Mouse (Mus musculus): ENCODE results near the gene Fam43b. TPM values are rescaled to one million over a fixed set of nuclear protein-coding genes. Genes with fewer than 3 reads are reported as not detected.

Gene Fam43b
- total RNA-seq, 2 experiments from 2014 or later: not detected

DNA sequence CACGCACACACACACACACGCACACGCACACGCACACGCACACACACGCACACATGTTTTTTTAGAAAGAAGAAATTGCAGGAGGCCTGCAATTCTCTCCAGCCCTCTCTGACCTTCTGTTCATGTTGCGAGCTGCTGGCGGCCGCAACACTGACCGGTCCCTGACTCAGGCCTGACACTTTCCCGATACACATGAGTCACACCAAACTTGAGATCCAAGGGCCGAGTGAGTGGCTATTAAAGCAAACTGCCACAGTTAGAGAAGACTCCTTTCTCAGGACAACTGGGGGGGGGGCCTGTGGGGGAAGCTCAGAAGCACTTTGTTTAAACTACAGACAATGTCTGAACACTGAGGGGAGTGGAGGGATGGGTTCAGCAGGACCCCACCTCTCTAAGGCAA lies 39.8 kb downstream of the Fam43b start:
- intact Hi-C loops (cut with DNase I): no loop called here
- H3K27ac ChIP-seq: no peak overlapping the region
- no peak for TF ChIP-seq CTCF (IDR thresholded peaks at IDR 0.05)
- no peak overlapping the region for H3K4me3 ChIP-seq
- no peak for DNase-seq

DNA sequence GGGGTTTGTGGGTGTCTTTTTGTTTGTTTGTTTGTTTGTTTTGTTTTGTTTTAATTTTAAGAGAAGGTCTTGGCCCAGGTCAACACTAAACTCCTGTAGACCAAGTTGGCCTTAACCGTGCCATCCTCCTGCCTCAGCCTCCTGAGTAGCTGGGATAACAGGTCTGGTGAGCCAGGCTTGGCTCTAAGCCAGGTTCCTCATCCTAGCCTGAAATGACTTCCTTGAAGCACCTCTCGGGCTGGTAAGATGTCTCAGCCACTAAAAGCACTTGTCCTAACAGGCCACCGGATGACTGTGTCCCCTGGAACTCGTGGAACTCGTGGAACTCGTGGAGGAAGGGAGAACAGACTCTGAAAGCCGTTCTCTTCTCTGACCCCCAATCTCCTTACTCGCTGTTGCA lies 40.2 kb downstream of the Fam43b start:
- Histone ChIP-seq H3K27ac (no peak overlapping the region), H3K4me3 (no peak overlapping the region)
- no peak for TF ChIP-seq CTCF (IDR thresholded peaks at IDR 0.05)
- intact Hi-C loops (cut with DNase I): no loop called here
- no peak for DNase-seq

DNA sequence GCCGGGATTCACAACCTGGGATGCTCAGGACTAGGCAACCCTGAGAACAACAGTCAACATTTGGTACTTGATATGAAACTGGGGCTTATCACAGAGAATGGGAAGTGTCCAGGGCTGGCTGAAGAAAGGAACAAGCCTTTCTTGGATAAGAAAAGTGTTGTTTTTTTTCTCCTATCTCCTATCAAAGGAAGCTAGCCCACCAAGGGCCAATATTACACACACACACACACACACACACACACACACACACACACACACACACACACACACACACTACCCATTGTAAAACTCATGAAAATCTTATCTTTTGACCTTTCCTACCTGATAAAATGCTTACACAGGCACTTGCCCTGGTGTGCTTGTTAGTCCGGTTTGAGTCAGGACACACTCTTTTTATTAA lies 40.8 kb downstream of the Fam43b start:
- no peak for TF ChIP-seq CTCF (IDR thresholded peaks at IDR 0.05)
- no peak overlapping the region for H3K27ac ChIP-seq
- intact Hi-C loops (cut with DNase I): no loop called here
- no peak for DNase-seq
- H3K4me3 ChIP-seq: no peak overlapping the region

DNA sequence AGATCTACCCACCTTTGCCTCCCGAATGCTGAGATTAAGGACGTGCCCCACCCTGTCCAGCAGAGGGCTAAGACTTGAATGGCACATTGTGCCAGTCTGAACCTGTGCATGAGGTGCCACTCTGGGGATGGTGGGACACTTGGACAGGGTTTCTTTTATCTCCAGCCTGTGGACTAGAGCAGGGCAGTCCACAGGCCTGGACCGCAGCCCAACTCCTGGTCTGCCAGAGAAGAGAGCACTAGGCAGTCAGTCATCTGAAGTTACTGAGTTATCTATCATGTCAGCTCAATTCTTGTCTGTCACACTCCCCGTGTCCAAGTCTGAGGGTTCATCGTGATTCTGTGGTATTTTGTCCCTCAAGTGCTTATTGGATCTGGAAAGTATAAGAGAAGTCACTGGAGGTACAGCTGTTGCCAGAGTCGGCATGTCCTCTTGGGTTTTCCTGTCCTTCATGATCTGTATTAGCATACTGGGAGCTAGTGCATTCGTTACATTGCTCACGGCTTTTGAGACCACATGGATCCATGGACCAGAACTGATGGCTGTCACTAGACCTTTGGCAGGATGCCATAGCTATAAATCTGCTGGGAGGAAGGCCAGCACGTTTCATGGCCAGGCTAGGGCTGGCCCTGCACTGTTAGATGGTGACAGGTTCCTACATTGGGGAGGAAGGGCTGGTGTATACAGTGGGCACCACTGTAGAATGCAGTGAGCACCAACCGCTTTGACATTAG lies 42.7 kb downstream of the Fam43b start:
- Histone ChIP-seq H3K4me3 (no peak overlapping the region), H3K27ac (no peak overlapping the region)
- intact Hi-C loops (cut with DNase I): no loop called here
- no peak for DNase-seq
- no peak for TF ChIP-seq CTCF (IDR thresholded peaks at IDR 0.05)

- Histone ChIP-seq H3K27ac (no peak overlapping the region), H3K4me3 (no peak overlapping the region)
- DNase-seq: no peak
- intact Hi-C loops (cut with DNase I): no loop called here
- no peak for TF ChIP-seq CTCF (IDR thresholded peaks at IDR 0.05)
Measured at GRCm38 (mm10) chr4:138352692-138353091, 43.6 kb downstream of the Fam43b start.

DNA sequence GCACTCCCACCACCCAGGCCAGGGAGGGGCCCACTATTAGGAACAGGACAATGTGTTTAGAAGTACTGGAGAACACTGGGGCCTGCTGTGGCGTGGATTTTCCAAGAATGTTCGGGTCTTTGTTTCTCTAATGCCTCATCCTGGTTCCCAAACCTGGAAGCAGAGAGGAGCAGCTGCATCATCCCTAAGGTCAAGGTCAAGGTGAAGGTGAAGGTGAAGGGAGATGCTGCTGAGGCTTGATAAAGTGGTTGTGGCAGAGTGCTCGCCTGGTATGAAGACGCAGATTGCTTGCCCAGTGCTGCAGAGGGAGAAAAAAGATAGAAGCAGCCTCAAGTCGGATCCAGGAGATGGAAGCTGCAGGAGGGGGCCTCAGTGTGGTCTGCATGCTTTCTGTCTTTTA lies 44.5 kb downstream of the Fam43b start:
- Histone ChIP-seq H3K27ac (no peak overlapping the region), H3K4me3 (no peak overlapping the region)
- no peak for TF ChIP-seq CTCF (IDR thresholded peaks at IDR 0.05)
- intact Hi-C loops (cut with DNase I): no loop called here
- no peak for DNase-seq

- Histone ChIP-seq H3K4me3 (no peak overlapping the region), H3K27ac (no peak overlapping the region)
- no peak for TF ChIP-seq CTCF (IDR thresholded peaks at IDR 0.05)
- DNase-seq: no peak
- intact Hi-C loops (cut with DNase I): no loop called here
Measured at GRCm38 (mm10) chr4:138348716-138349115, 47.6 kb downstream of the Fam43b start.

GRCm38 (mm10) chr4:138347280-138347679 lies 49.0 kb downstream of the Fam43b start:
- DNase-seq: no peak
- intact Hi-C loops (cut with DNase I): no loop called here
- Histone ChIP-seq H3K4me3 (no peak overlapping the region), H3K27ac (no peak overlapping the region)
- TF ChIP-seq CTCF (IDR thresholded peaks at IDR 0.05): no peak

- no peak for DNase-seq
- intact Hi-C loops (cut with DNase I): no loop called here
- no peak overlapping the region for H3K4me3 ChIP-seq
- TF ChIP-seq CTCF (IDR thresholded peaks at IDR 0.05): peak; percentile 3; the same call in 1 of the 2 replicates
- no peak overlapping the region for H3K27ac ChIP-seq
Measured at GRCm38 (mm10) chr4:138344891-138345545, 51.3 kb downstream of the Fam43b start.

Other genes with a start within 250 kb of the Fam43b start
- gene Hp1bp3, start 180.2 kb downstream of the Fam43b start, total RNA-seq (2021): 10 to 100 TPM; 50.8 to 67.8 TPM
- gene Sh2d5, start 146.1 kb downstream of the Fam43b start, total RNA-seq (2021): under 1 TPM in 1 of 2 experiments, not detected in 1; 0.28 TPM
- gene Kif17, start 146.1 kb downstream of the Fam43b start, total RNA-seq (2021): under 1 TPM in 1 of 2 experiments, not detected in 1; 0.11 TPM
- 10 to 100 TPM; 29.1 to 34.3 TPM for gene Ddost, start 91.8 kb downstream of the Fam43b start, total RNA-seq (2021)
- 100 to 1,000 TPM; 652 to 780 TPM for gene Pink1, start 70.2 kb downstream of the Fam43b start, total RNA-seq (2021)
- 1 to 10 TPM in 1 of 2 experiments, under 1 TPM in 1; 0.56 to 1.2 TPM for gene Cda, start 28.5 kb downstream of the Fam43b start, total RNA-seq (2021)
- 10 to 100 TPM; 37.5 to 45.5 TPM for gene Mul1, start 38.1 kb upstream of the Fam43b start, total RNA-seq (2021)
- gene Camk2n1, start 57.8 kb upstream of the Fam43b start, total RNA-seq (2021): 1 to 10 TPM; 5.8 to 7.0 TPM
- not detected for gene Vwa5b1, start 239.4 kb upstream of the Fam43b start, total RNA-seq (2021)

Measured in gastrocnemius, adult 2 months (tissue).